Mouse (Mus musculus): Measurements from ENCODE around the gene Wif1. TPM values are rescaled to one million over a fixed set of nuclear protein-coding genes. Genes with fewer than 3 reads are reported as not detected.
A peak's percentile ranks its signal among the peaks of the same experiment; 100 is the strongest.

The Wif1 gene
- total RNA-seq (2014; fragmentation: Nextera tagmentation) = 0.83 TPM in 1 of 2 replicates, not detected in the other
- total RNA-seq (2017) = not detected in 2 replicates

- ATAC-seq (replicated peaks; ENCODE audit: poor library complexity, severe bottlenecking) = peak; percentile 85
Observed at GRCm38 (mm10) chr10:121033826-121034568, at the start of gene Wif1. Gene Wif1, plus strand, starts transcription at chr10:121033960.

- no peak for ATAC-seq (replicated peaks; ENCODE audit: poor library complexity, severe bottlenecking)
Observed at GRCm38 (mm10) chr10:121002135-121002534, 31.6 kb upstream of the Wif1 start.

GRCm38 (mm10) chr10:121011496-121011895 is 22.3 kb upstream of the Wif1 start:
- no peak for ATAC-seq (replicated peaks; ENCODE audit: poor library complexity, severe bottlenecking)

- no peak for ATAC-seq (replicated peaks; ENCODE audit: poor library complexity, severe bottlenecking)
Observed at GRCm38 (mm10) chr10:121016291-121016690, 17.5 kb upstream of the Wif1 start.

GRCm38 (mm10) chr10:121016711-121017503 is 16.9 kb upstream of the Wif1 start:
- no peak for ATAC-seq (replicated peaks; ENCODE audit: poor library complexity, severe bottlenecking)

GRCm38 (mm10) chr10:121022951-121023350 is 10.8 kb upstream of the Wif1 start:
- no peak for ATAC-seq (replicated peaks; ENCODE audit: poor library complexity, severe bottlenecking)

GRCm38 (mm10) chr10:121031802-121032201 is 2.0 kb upstream of the Wif1 start:
- ATAC-seq (replicated peaks; ENCODE audit: poor library complexity, severe bottlenecking) = peak; percentile 58; the same call in 1 of the 2 replicates

- ATAC-seq (replicated peaks; ENCODE audit: poor library complexity, severe bottlenecking) = peak; percentile 81
Observed at GRCm38 (mm10) chr10:121033128-121033791, 500 bp upstream of the Wif1 start.

- ATAC-seq (replicated peaks; ENCODE audit: poor library complexity, severe bottlenecking) = no peak
Observed at GRCm38 (mm10) chr10:121034569-121034947, 798 bp downstream of the Wif1 start.

GRCm38 (mm10) chr10:121038556-121039284 is 5.0 kb downstream of the Wif1 start:
- no peak for ATAC-seq (replicated peaks; ENCODE audit: poor library complexity, severe bottlenecking)

- ATAC-seq (replicated peaks; ENCODE audit: poor library complexity, severe bottlenecking) = no peak
Observed at GRCm38 (mm10) chr10:121040911-121041310, 7.2 kb downstream of the Wif1 start.

GRCm38 (mm10) chr10:121047440-121047839 is 13.7 kb downstream of the Wif1 start:
- ATAC-seq (replicated peaks; ENCODE audit: poor library complexity, severe bottlenecking) = no peak

GRCm38 (mm10) chr10:121052076-121052475 is 18.3 kb downstream of the Wif1 start:
- ATAC-seq (replicated peaks; ENCODE audit: poor library complexity, severe bottlenecking) = no peak

GRCm38 (mm10) chr10:121055452-121056188 is 21.9 kb downstream of the Wif1 start:
- ATAC-seq (replicated peaks; ENCODE audit: poor library complexity, severe bottlenecking) = no peak

- ATAC-seq (replicated peaks; ENCODE audit: poor library complexity, severe bottlenecking) = no peak
Observed at GRCm38 (mm10) chr10:121056823-121057222, 23.1 kb downstream of the Wif1 start.

- ATAC-seq (replicated peaks; ENCODE audit: poor library complexity, severe bottlenecking) = no peak
Observed at GRCm38 (mm10) chr10:121059043-121060003, 25.6 kb downstream of the Wif1 start.

GRCm38 (mm10) chr10:121061336-121061835 is 27.6 kb downstream of the Wif1 start:
- ATAC-seq (replicated peaks; ENCODE audit: poor library complexity, severe bottlenecking) = no peak

- no peak for ATAC-seq (replicated peaks; ENCODE audit: poor library complexity, severe bottlenecking)
Observed at GRCm38 (mm10) chr10:121062704-121063103, 28.9 kb downstream of the Wif1 start.
